24 mouse cellular contexts compared by ENCODE assay signal in genomic region chr1:189871625-189872024, GRCm38 (mm10).
"Had no signal": no experiment of that assay in that cellular context is flagged by ENCODE, and none has a peak within 500 bp of the region (broad histone marks: within the 10 kb centered on the region; RNA-seq: fewer than 3 reads in every experiment).

No protein-coding gene starts in this region.

- H3K27me3 ChIP-seq: liver, embryonic 13.5 days; liver, embryonic 15.5 days; lung, embryonic 15.5 days; midbrain, embryonic 12.5 days; midbrain, embryonic 15.5 days; stomach, embryonic 15.5 days had no signal

- H3K4me2 ChIP-seq: liver, embryonic 13.5 days; liver, embryonic 15.5 days; lung, embryonic 15.5 days; midbrain, embryonic 12.5 days; midbrain, embryonic 15.5 days; stomach, embryonic 15.5 days had no signal

- ATAC-seq: liver, postnatal 0 days; lung, postnatal 0 days; midbrain, embryonic 15.5 days had no signal

- H3K9me3 ChIP-seq: liver, embryonic 13.5 days; liver, embryonic 15.5 days; lung, embryonic 15.5 days; midbrain, embryonic 10.5 days; midbrain, embryonic 12.5 days; midbrain, embryonic 15.5 days; stomach, embryonic 15.5 days had no signal

- H3K9ac ChIP-seq: liver, embryonic 13.5 days; liver, embryonic 15.5 days; liver, postnatal 0 days; lung, embryonic 15.5 days; midbrain, embryonic 12.5 days; midbrain, embryonic 15.5 days; stomach, embryonic 15.5 days had no signal

- H3K4me1 ChIP-seq: midbrain, embryonic 12.5 days had no signal

- H3K27ac ChIP-seq: liver, embryonic 13.5 days; liver, embryonic 15.5 days; lung, embryonic 15.5 days; macrophage; midbrain, embryonic 10.5 days; midbrain, embryonic 12.5 days; midbrain, embryonic 15.5 days; stomach, embryonic 15.5 days; stomach, postnatal 0 days had no signal

- H3K36me3 ChIP-seq: liver, embryonic 13.5 days; liver, embryonic 15.5 days; midbrain, embryonic 12.5 days; midbrain, embryonic 15.5 days had no signal

- DNase-seq: liver, embryonic 13.5 days; liver, postnatal 0 days; lung, adult 2 months; lung, postnatal 14 days; lung, postnatal 36 days; retina, postnatal 1 day; right cerebral cortex, adult 18-20 months; right cerebral cortex, postnatal 25 days; right cerebral cortex, postnatal 4 days; spleen, adult 18-20 months; thymus, adult 2 months; thymus, postnatal 25 days; thymus, postnatal 4 days had no signal

- H3K4me3 ChIP-seq: liver, embryonic 13.5 days; liver, embryonic 15.5 days; lung, embryonic 15.5 days; megakaryocyte, embryonic 14.5 days; midbrain, embryonic 10.5 days; midbrain, embryonic 12.5 days; midbrain, embryonic 15.5 days; myocyte; stomach, embryonic 15.5 days had no signal
